Mouse (Mus musculus) kidney, adult 2 months (tissue): ENCODE results near the gene Tnfrsf8. TPM values are rescaled to one million over a fixed set of nuclear protein-coding genes. Genes with fewer than 3 reads are reported as not detected.
A peak's percentile ranks its signal among the peaks of the same experiment; 100 is the strongest.

Experiments
- DNase-seq: peaks from one replicate; pipeline ENCODE4 v3.0.0; 2021
- H3K27ac ChIP-seq: fragments of 200-500 bp; 2 replicates; pipeline ENCODE4 v1.5.1; 2012; ENCODE audit warnings: low read depth, low read length, control low read depth, inconsistent platforms; ENCODE audit not compliant: insufficient read depth
- H3K27me3 ChIP-seq: fragments of 200-500 bp; replicated peaks from 2 replicates; pipeline ENCODE4 v1.6.1; 2012; ENCODE audit warnings: mild to moderate bottlenecking, moderate library complexity, low read length, inconsistent platforms; ENCODE audit not compliant: control insufficient read depth, insufficient read depth
- H3K36me3 ChIP-seq: fragments of 200-500 bp; 2 replicates; pipeline ENCODE4 v1.6.1; 2012; ENCODE audit warnings: mild to moderate bottlenecking, moderate library complexity, low read length, inconsistent platforms; ENCODE audit not compliant: control insufficient read depth, insufficient read depth
- H3K4me1 ChIP-seq: fragments of 200-500 bp; 2 replicates; pipeline ENCODE4 v1.6.1; 2011; ENCODE audit warnings: low read length; ENCODE audit not compliant: control insufficient read depth, insufficient read depth
- H3K4me3 ChIP-seq: fragments of 200-500 bp; 2 replicates; pipeline ENCODE4 v1.5.1; 2011; ENCODE audit warnings: mild to moderate bottlenecking, low read depth, low read length, control low read depth; ENCODE audit not compliant: insufficient read depth
- CTCF ChIP-seq: fragments of 200-500 bp; conservative IDR thresholded peaks from 2 replicates; pipeline ENCODE4 v1.5.1; 2011; ENCODE audit warnings: low read depth, mild to moderate bottlenecking, control low read depth, low read length, moderate library complexity, mixed read lengths; ENCODE audit not compliant: insufficient read depth, insufficient read length
- POLR2A ChIP-seq: fragments of 200-500 bp; IDR thresholded peaks from one replicate; pipeline ENCODE4 v1.6.1; 2011; ENCODE audit warnings: low read depth, low read length, control low read depth
- WGBS: fragments of 180-500 bp; shearing (Covaris S2); methylation state at CpG from one replicate; pipeline ENCODE4 v1.1.7; 2018; 5-methylcytosine and 5-hydroxymethylcytosine counted together
- polyA plus RNA-seq: library from polyadenylated mRNA; depleted of rRNA; stranded (reverse); fragments of >200 nt; gene quantifications from 2 replicates; pipeline ENCODE4 v1.2.3, GENCODE M21; 2012

Tnfrsf8 gene
- polyA plus RNA-seq, 1 experiment = 0.11 TPM

DNA sequence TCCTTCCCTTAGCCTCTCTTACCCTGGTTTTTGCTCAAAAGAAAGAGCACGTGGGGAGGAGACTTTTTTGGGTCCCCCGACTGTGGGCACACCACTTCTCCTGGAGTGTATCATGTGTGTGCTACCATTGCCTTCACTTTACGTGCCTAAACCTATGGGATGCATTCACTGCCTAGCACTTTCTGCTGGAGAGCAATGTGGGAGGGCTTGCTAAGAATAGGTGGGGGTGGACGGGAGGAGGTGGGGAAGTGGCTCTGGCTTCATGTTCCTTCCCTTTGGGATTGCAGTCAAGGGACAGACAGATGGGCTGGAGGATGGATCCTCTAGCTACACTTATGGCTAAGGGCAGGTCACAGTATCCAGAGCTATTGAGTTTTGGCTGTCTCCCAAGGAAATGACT is 5.7 kb upstream of the Tnfrsf8 start:
- H3K27me3 ChIP-seq = no peaks in the 10 kb centered on the region
- 81% methylated on average over 4 of the region's 4 CpGs for WGBS
- TF ChIP-seq CTCF (no peak), POLR2A (no peak)
- DNase-seq = no peak
- H3K4me3 ChIP-seq = no peak overlapping the region
- H3K27ac ChIP-seq = no peak overlapping the region
- H3K4me1 ChIP-seq = no peaks in the 10 kb centered on the region
- H3K36me3 ChIP-seq = no peaks in the 10 kb centered on the region

DNA sequence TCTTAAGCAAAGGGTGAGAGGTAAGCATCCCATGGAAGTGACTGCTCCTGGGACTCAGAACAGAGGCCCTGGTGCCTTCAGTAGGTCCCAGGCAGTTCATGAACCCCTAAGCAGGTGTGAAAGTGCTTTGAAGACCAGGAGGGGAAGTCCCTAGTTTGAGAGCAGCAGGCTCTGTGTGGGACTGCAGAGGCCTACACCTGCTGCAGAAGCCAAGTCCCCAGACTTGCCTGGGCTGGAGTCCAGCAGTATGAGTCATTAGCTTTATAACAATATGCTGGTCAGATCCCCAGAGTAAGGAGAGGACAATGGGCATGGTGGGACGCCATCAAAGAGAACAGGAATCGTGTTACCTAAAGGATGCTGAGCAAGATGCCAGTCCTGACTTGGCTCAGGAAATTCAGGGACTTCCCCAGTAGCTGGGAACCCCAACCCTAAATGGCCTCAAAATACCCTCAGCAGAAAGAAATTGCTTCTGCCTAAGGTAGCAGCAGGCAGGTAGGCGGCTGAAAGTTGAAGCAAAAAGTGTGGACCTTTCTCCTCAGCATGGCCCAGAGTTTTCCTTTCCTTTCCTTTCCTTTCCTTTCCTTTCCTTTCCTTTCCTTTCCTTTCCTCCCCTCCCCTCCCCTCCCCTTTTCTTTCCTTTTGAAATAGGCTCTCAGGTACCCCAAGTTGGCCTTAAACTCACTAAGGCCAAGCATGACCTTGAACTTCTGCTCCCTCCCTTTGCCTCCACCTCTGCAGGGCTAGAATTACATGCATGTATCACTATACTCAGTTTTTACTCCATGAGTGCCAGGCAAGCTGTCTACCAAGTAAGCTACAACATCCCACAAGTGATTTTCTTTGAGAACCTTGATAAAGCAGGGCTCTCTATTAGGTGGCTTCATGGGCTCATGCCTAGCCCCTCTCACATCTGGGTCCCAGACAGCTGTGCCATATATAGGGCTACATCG is 4.6 kb upstream of the Tnfrsf8 start:
- peak; percentile 5 for DNase-seq
- Histone ChIP-seq H3K27me3 (no peaks in the 10 kb centered on the region), H3K4me1 (no peaks in the 10 kb centered on the region), H3K27ac (no peak overlapping the region), H3K36me3 (no peaks in the 10 kb centered on the region), H3K4me3 (no peak overlapping the region)
- TF ChIP-seq CTCF (no peak), POLR2A (no peak)
- 66% methylated on average over 4 of the region's 4 CpGs for WGBS

GRCm38 (mm10) chr4:145316708-145317107 is 1.7 kb upstream of the Tnfrsf8 start:
- no peak for DNase-seq
- H3K4me1 ChIP-seq = no peaks in the 10 kb centered on the region
- no peaks in the 10 kb centered on the region for H3K27me3 ChIP-seq
- H3K4me3 ChIP-seq = no peak overlapping the region
- WGBS = 80% methylated on average over 5 of the region's 5 CpGs
- TF ChIP-seq POLR2A (no peak), CTCF (no peak)
- H3K27ac ChIP-seq = no peak overlapping the region
- H3K36me3 ChIP-seq = no peaks in the 10 kb centered on the region

GRCm38 (mm10) chr4:145313966-145314365 is 998 bp downstream of the Tnfrsf8 start:
- Histone ChIP-seq H3K36me3 (no peaks in the 10 kb centered on the region), H3K4me3 (no peak overlapping the region), H3K27me3 (no peaks in the 10 kb centered on the region), H3K4me1 (no peaks in the 10 kb centered on the region), H3K27ac (no peak overlapping the region)
- WGBS = 82% methylated on average over 4 of the region's 4 CpGs
- DNase-seq = no peak
- no peak for TF ChIP-seq POLR2A
- no peak for TF ChIP-seq CTCF

GRCm38 (mm10) chr4:145313256-145313655 is 1.7 kb downstream of the Tnfrsf8 start:
- Histone ChIP-seq H3K27me3 (no peaks in the 10 kb centered on the region), H3K36me3 (no peaks in the 10 kb centered on the region), H3K4me3 (no peak overlapping the region), H3K4me1 (no peaks in the 10 kb centered on the region), H3K27ac (no peak overlapping the region)
- no peak for DNase-seq
- 83% methylated on average over 3 of the region's 3 CpGs for WGBS
- TF ChIP-seq POLR2A (no peak), CTCF (no peak)

GRCm38 (mm10) chr4:145312530-145312929 is 2.4 kb downstream of the Tnfrsf8 start:
- Histone ChIP-seq H3K27me3 (no peaks in the 10 kb centered on the region), H3K36me3 (no peaks in the 10 kb centered on the region), H3K4me1 (no peaks in the 10 kb centered on the region), H3K4me3 (no peak overlapping the region), H3K27ac (no peak overlapping the region)
- TF ChIP-seq POLR2A = no peak
- no peak for TF ChIP-seq CTCF
- WGBS = 77% methylated on average over 7 of the region's 7 CpGs
- no peak for DNase-seq

- TF ChIP-seq POLR2A = no peak
- no peak for TF ChIP-seq CTCF
These were observed 4.1 kb downstream of the Tnfrsf8 start for GRCm38 (mm10) chr4:145310859-145311258.

More at GRCm38 (mm10) chr4:145310859-145311258, 4.1 kb downstream of the Tnfrsf8 start:
- Histone ChIP-seq H3K27me3 (no peaks in the 10 kb centered on the region), H3K36me3 (no peaks in the 10 kb centered on the region), H3K27ac (no peak overlapping the region), H3K4me1 (no peaks in the 10 kb centered on the region), H3K4me3 (no peak overlapping the region)
- 85% methylated on average over 2 of the region's 2 CpGs for WGBS
- DNase-seq = no peak
